Mouse (Mus musculus) heart, embryonic 16.5 days (tissue): Measurements from ENCODE around the gene Sppl3. TPM values are rescaled to one million over a fixed set of nuclear protein-coding genes. Genes with fewer than 3 reads are reported as not detected.
"Not testable (repeated sequence)": the region's sequence is repeated elsewhere in the genome, so short reads cannot be mapped to it uniquely, and the experiment has no call there.

Source experiments
- ATAC-seq: fragments of 200-750 bp; cut with Nextera tagmentation; replicated peaks from 2 replicates; pipeline ENCODE4 v1.8.0; 2017; ENCODE audit warnings: moderate number of reproducible peaks; ENCODE audit not compliant: insufficient read depth, low FRiP score; ENCODE audit errors: extremely low read depth
- H3K27ac ChIP-seq: fragments of 300-500 bp; sonication (generic); 2 replicates; pipeline ENCODE4 v1.5.1; 2014; ENCODE audit warnings: mild to moderate bottlenecking, low read length, control low read depth, moderate library complexity
- H3K27me3 ChIP-seq: fragments of 300-500 bp; sonication (generic); 2 replicates; pipeline ENCODE4 v1.6.1; 2014; ENCODE audit warnings: low read length, mixed read lengths; ENCODE audit not compliant: control insufficient read depth, insufficient read depth
- H3K36me3 ChIP-seq: fragments of 300-500 bp; sonication (generic); 2 replicates; pipeline ENCODE4 v1.6.1; 2014; ENCODE audit not compliant: control insufficient read depth, insufficient read depth
- H3K4me1 ChIP-seq: fragments of 300-500 bp; sonication (generic); 2 replicates; pipeline ENCODE4 v1.6.1; 2014; ENCODE audit warnings: low read length, mixed read lengths; ENCODE audit not compliant: control insufficient read depth, insufficient read depth
- H3K4me2 ChIP-seq: fragments of 300-500 bp; sonication (generic); 2 replicates; pipeline ENCODE4 v1.6.1; 2014; ENCODE audit warnings: low read depth, mild to moderate bottlenecking, control low read depth, low read length
- H3K4me3 ChIP-seq: fragments of 300-500 bp; sonication (generic); 2 replicates; pipeline ENCODE4 v1.5.1; 2014; ENCODE audit warnings: mild to moderate bottlenecking, control low read depth, low read length
- H3K9ac ChIP-seq: fragments of 300-500 bp; sonication (generic); 2 replicates; pipeline ENCODE4 v1.6.1; 2014; ENCODE audit warnings: low read length, control low read depth
- H3K9me3 ChIP-seq: fragments of 300-500 bp; sonication (generic); replicated peaks from 2 replicates; pipeline ENCODE4 v1.6.1; 2016; ENCODE audit warnings: low read length; ENCODE audit not compliant: control insufficient read depth
- WGBS: fragments of 180-500 bp; shearing (Covaris S2); extraction: QIAGEN DNeasy Blood & Tissue Kit; methylation state at CpG from one replicate; pipeline ENCODE4 v1.1.7; 2014; 5-methylcytosine and 5-hydroxymethylcytosine counted together
- polyA plus RNA-seq: library from polyadenylated mRNA; unstranded; fragments of >200 nt; fragmentation: Nextera tagmentation; extraction: Ambion mirVana; gene quantifications from 2 replicates; pipeline ENCODE4 v1.2.1, GENCODE M21; 2015

Gene Sppl3
- polyA plus RNA-seq, 1 experiment from 2014 or later, result 7.3 TPM

GRCm38 (mm10) chr5:115089592-115090268 is 78.8 kb downstream of the Sppl3 start:
- Histone ChIP-seq H3K9me3 (peaks cover 3% of the 10 kb centered on the region; the same call in 1 of the 2 replicates), H3K36me3 (peaks cover 39% of the 10 kb centered on the region), H3K4me2 (no peak overlapping the region), H3K9ac (no peak overlapping the region), H3K4me3 (no peak overlapping the region), H3K27me3 (no peaks in the 10 kb centered on the region), H3K27ac (no peak overlapping the region), H3K4me1 (no peaks in the 10 kb centered on the region)
- 94% methylated on average over 5 of the region's 5 CpGs for WGBS
- no peak for ATAC-seq

GRCm38 (mm10) chr5:115091015-115091414 is 80.1 kb downstream of the Sppl3 start:
- ATAC-seq, result no peak
- H3K36me3 ChIP-seq, result peaks cover 41% of the 10 kb centered on the region
- H3K27ac ChIP-seq, result no peak overlapping the region
- peaks cover 3% of the 10 kb centered on the region; the same call in 1 of the 2 replicates for H3K9me3 ChIP-seq
- H3K27me3 ChIP-seq, result no peaks in the 10 kb centered on the region
- 64% methylated on average over 3 of the region's 3 CpGs for WGBS
- no peak overlapping the region for H3K9ac ChIP-seq
- no peak overlapping the region for H3K4me2 ChIP-seq
- 0 out of 2 replicates have a peak, but pooled peaks cover 3% of the 10 kb centered on the region for H3K4me1 ChIP-seq
- H3K4me3 ChIP-seq, result no peak overlapping the region

- Histone ChIP-seq H3K4me1 (0 out of 2 replicates have a peak, but pooled peaks cover 3% of the 10 kb centered on the region), H3K36me3 (peaks cover 40% of the 10 kb centered on the region), H3K9me3 (peaks cover 3% of the 10 kb centered on the region; the same call in 1 of the 2 replicates), H3K4me3 (no peak overlapping the region), H3K9ac (no peak overlapping the region), H3K27me3 (no peaks in the 10 kb centered on the region), H3K27ac (no peak overlapping the region), H3K4me2 (no peak overlapping the region)
- 86% methylated on average over 6 of the region's 6 CpGs for WGBS
- no peak for ATAC-seq
These were observed 80.8 kb downstream of the Sppl3 start for GRCm38 (mm10) chr5:115091776-115092175.

GRCm38 (mm10) chr5:115098195-115098594 is 87.3 kb downstream of the Sppl3 start, which contains the start of gene Gm10401:
Gene Gm10401, minus strand, starts transcription at chr5:115098295.
- H3K4me2 ChIP-seq, result no peak within 1 kb of the TSS

GRCm38 (mm10) chr5:115099530-115099929 is 88.6 kb downstream of the Sppl3 start:
- Histone ChIP-seq H3K36me3 (peaks cover 34% of the 10 kb centered on the region), H3K27me3 (no peaks in the 10 kb centered on the region), H3K4me3 (no peak overlapping the region), H3K9ac (no peak overlapping the region), H3K4me1 (0 out of 2 replicates have a peak, but pooled peaks cover 3% of the 10 kb centered on the region), H3K4me2 (no peak overlapping the region), H3K27ac (no peak overlapping the region), H3K9me3 (no peaks in the 10 kb centered on the region)
- WGBS, result 73% methylated on average over 5 of the region's 5 CpGs
- ATAC-seq, result no peak

More at GRCm38 (mm10) chr5:115098195-115098594, 87.3 kb downstream of the Sppl3 start, which contains the start of gene Gm10401:
- no peaks in the 10 kb centered on the region for H3K27me3 ChIP-seq
- ATAC-seq, result no peak
- peaks cover 34% of the 10 kb centered on the region for H3K36me3 ChIP-seq
- H3K9ac ChIP-seq, result no peak within 1 kb of the TSS
- H3K4me1 ChIP-seq, result 0 out of 2 replicates have a peak, but pooled peaks cover 3% of the 10 kb centered on the region
- no peaks in the 10 kb centered on the region for H3K9me3 ChIP-seq
- no peak within 1 kb of the TSS for H3K27ac ChIP-seq
- H3K4me3 ChIP-seq, result no peak within 1 kb of the TSS
- 94% methylated on average over 8 of the region's 8 CpGs for WGBS

GRCm38 (mm10) chr5:115099991-115100390 is 89.1 kb downstream of the Sppl3 start:
- no peak overlapping the region for H3K4me3 ChIP-seq
- no peaks in the 10 kb centered on the region for H3K27me3 ChIP-seq
- H3K27ac ChIP-seq, result no peak overlapping the region
- H3K36me3 ChIP-seq, result peaks cover 32% of the 10 kb centered on the region
- H3K9ac ChIP-seq, result no peak overlapping the region
- H3K9me3 ChIP-seq, result no peaks in the 10 kb centered on the region
- H3K4me2 ChIP-seq, result no peak overlapping the region
- no peak for ATAC-seq
- 73% methylated on average over 9 of the region's 9 CpGs for WGBS
- H3K4me1 ChIP-seq, result 0 out of 2 replicates have a peak, but pooled peaks cover 1% of the 10 kb centered on the region

GRCm38 (mm10) chr5:115100473-115100872 is 89.5 kb downstream of the Sppl3 start:
- H3K9me3 ChIP-seq, result no peaks in the 10 kb centered on the region
- no peak for ATAC-seq
- H3K27ac ChIP-seq, result no peak overlapping the region
- peaks cover 28% of the 10 kb centered on the region for H3K36me3 ChIP-seq
- 78% methylated on average over 6 of the region's 6 CpGs for whole genome bisulfite sequencing
- no peak overlapping the region for H3K4me3 ChIP-seq
- H3K4me1 ChIP-seq, result no peaks in the 10 kb centered on the region
- H3K27me3 ChIP-seq, result no peaks in the 10 kb centered on the region
- no peak overlapping the region for H3K4me2 ChIP-seq
- no peak overlapping the region for H3K9ac ChIP-seq

- Histone ChIP-seq H3K27me3 (no peaks in the 10 kb centered on the region), H3K4me2 (no peak overlapping the region), H3K27ac (no peak overlapping the region), H3K9me3 (no peaks in the 10 kb centered on the region), H3K4me3 (no peak overlapping the region), H3K4me1 (no peaks in the 10 kb centered on the region), H3K9ac (no peak overlapping the region), H3K36me3 (peaks cover 28% of the 10 kb centered on the region)
- no peak for ATAC-seq
- 92% methylated on average over 2 of the region's 2 CpGs for WGBS
These were observed 91.3 kb downstream of the Sppl3 start for GRCm38 (mm10) chr5:115102231-115102630.

- not testable (repeated sequence) for H3K4me2 ChIP-seq, H3K4me3 ChIP-seq, H3K4me1 ChIP-seq, H3K9ac ChIP-seq, H3K9me3 ChIP-seq, ATAC-seq, H3K27me3 ChIP-seq, H3K27ac ChIP-seq
- peaks cover 22% of the 10 kb centered on the region for H3K36me3 ChIP-seq
- 96% methylated on average over 23 of the region's 23 CpGs for WGBS
These were observed 92.3 kb downstream of the Sppl3 start for GRCm38 (mm10) chr5:115103253-115103652.
